8 mouse cellular contexts compared by ENCODE assay signal in the genomic region with DNA sequence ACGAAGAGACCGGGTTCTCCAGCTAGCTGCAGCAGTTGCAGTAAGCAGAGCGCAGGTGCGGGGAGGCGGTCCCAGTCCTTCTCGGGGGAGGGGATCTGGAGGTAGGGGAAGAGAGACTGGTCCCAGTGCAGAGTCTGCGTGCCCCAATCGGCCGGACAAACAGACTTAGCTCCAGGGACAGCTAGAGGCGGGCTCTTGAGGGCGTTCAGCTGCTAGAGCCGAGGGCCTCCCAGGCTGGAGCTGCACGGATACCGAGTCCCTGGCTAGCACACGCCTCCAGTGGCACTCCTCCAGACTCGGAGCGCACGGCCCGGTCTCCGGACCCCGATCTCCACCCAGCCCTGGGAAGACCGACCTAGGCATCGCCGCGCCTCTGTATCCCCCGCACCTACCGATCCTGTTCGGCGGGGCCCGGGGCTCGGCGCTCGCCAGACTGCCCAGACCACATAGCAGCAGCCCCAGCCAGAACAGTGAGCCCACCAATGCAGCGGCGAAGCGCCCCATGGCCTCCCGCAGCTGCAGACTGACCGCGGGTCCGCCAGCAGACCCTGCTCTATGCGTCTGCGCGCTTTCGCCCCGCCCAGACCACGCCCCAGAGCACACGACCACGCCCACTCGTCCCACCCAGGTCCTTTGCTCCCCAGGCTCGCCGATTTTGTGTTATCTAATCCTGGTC. TPM values are rescaled to one million over a fixed set of nuclear protein-coding genes. Genes with fewer than 3 reads are reported as not detected.
DNase-seq lines count a peak whose midpoint lies in the region; ATAC-seq lines count a peak whose summit lies in the region.

Gene Pcyox1, minus strand, starts transcription at position 574 of the 676 bp plus-strand sequence.

- no peaks in the 10 kb centered on the region for H3K9me3 ChIP-seq in hindbrain, embryonic 12.5 days (replicated peaks)

- peak within 1 kb of the TSS; percentile 93 for H3K9ac ChIP-seq in hindbrain, embryonic 12.5 days

- peak within 1 kb of the TSS; percentile 70 for H3K4me2 ChIP-seq in hindbrain, embryonic 12.5 days (replicated peaks)

- no peaks in the 10 kb centered on the region for H3K27me3 ChIP-seq in hindbrain, embryonic 12.5 days

- peaks cover 20% of the 10 kb centered on the region for H3K4me1 ChIP-seq in hindbrain, embryonic 12.5 days

- peak; percentile 92 for DNase-seq in R1 (ENCODE audit: low read depth, low spot score)
- peak; percentile 90 to 93 for DNase-seq in cerebellum, postnatal 14 days
- peak; percentile 75 to 84 for DNase-seq in frontal cortex, postnatal 14 days (ENCODE audit: low spot score in 2 of 2)
- peak; percentile 86 to 88 for DNase-seq in layer of hippocampus, postnatal 14 days (ENCODE audit: low spot score in 2 of 2)
- DNase-seq in lung, postnatal 10 days, result peak; percentile 91
- peak; percentile 91 for DNase-seq in ovary, postnatal 36 days (ENCODE audit: low spot score)
- peak; percentile 88 for DNase-seq in thymus, postnatal 14 days

- under 1% methylated on average over 51 of the region's 51 CpGs for WGBS in hindbrain, embryonic 12.5 days

- H3K27ac ChIP-seq in hindbrain, embryonic 12.5 days, result peak within 1 kb of the TSS; percentile 89

- peak within 1 kb of the TSS; percentile 87 for H3K4me3 ChIP-seq in hindbrain, embryonic 12.5 days

- peak; percentile 95 for ATAC-seq in hindbrain, embryonic 12.5 days (ENCODE audit: low FRiP score)

- peaks cover 13% of the 10 kb centered on the region for H3K36me3 ChIP-seq in hindbrain, embryonic 12.5 days

RNA-seq across cellular contexts. Expression of gene Pcyox1, which starts in this region (rescaled TPM):
- polyA plus RNA-seq in hindbrain, embryonic 12.5 days (2016; fragmentation: Nextera tagmentation; extraction: Ambion mirVana), result 123 and 125 TPM in 2 replicates
- 100 to 1,000 TPM; 113 to 130 TPM for total RNA-seq in layer of hippocampus, postnatal 14 days (2021)

Comparison
In these comparisons a context has a peak if more than half of its experiments do, and no peak if none do; other contexts are left out.
1. Peak in every context shown above with its lines: DNase-seq, ATAC-seq, H3K4me3 ChIP-seq and H3K27ac ChIP-seq.